Mouse (Mus musculus): ENCODE measurements at regions not wholly inside any gene's neighbourhood (a gene's known extent, or its start where the extent isn't known, plus 50 kb on each side); places are given as distances from the start of the nearest gene placed in this dataset.

DNA sequence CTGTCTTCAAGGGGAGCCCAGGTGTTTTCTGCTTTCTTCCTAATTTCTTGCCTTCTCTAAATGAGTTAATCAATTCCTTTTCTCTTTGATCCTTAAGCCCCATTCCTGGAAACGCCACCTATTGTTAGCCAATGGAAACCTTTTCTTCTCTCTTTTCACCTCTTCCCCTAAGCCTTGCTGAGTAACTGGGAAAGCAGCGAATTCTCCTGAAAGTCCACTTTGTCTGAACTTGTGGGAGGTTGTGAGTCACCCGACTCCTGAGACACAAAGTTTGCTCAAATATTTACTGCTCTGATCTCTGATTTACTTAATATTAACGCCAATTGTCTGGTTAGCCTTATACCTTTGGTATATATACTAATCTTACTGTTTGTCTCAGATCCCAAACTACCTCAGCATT lies 334.0 kb downstream of the Klf5 start:
- in situ Hi-C loops (cut with MboI; ENCODE audit: low sequenced_read_pairs in 2 of 2, unreplicated experiment in 2 of 2) = no loop called here
- no peaks in the 10 kb centered on the region for H3K9me3 ChIP-seq (ENCODE audit: control insufficient read depth, insufficient read depth, low read depth, low read length)
- no peaks in the 10 kb centered on the region for H3K36me3 ChIP-seq (ENCODE audit: control insufficient read depth, insufficient read depth, low read length, poor library complexity, severe bottlenecking)
- peak; percentile 13 for DNase-seq (ENCODE audit: low read depth, low spot score)
- no peak for TF ChIP-seq MAFK (IDR thresholded peaks at IDR 0.05; ENCODE audit: insufficient read depth, low read depth, low read length)
- no peak for TF ChIP-seq CHD2 (IDR thresholded peaks at IDR 0.05; ENCODE audit: low read depth, low read length)
- no peak for TF ChIP-seq ZC3H11A (IDR thresholded peaks at IDR 0.05; ENCODE audit: borderline replicate concordance, low read depth, low read length)
- TF ChIP-seq ZNF384 (IDR thresholded peaks at IDR 0.05; ENCODE audit: low read depth, low read length) = no peak
- no peak for TF ChIP-seq HCFC1 (IDR thresholded peaks at IDR 0.05; ENCODE audit: borderline replicate concordance, insufficient read depth, low read length)
- no peaks in the 10 kb centered on the region for H3K4me1 ChIP-seq (ENCODE audit: control insufficient read depth in 2 of 2, insufficient read depth in 2 of 2, low read length in 2 of 2, poor library complexity in 1 of 2)
- H3K27ac ChIP-seq (ENCODE audit: insufficient read depth, low read depth, low read length, poor library complexity, severe bottlenecking) = no peak overlapping the region
- no peak overlapping the region for H3K9ac ChIP-seq (ENCODE audit: insufficient read depth, low read depth, low read length, poor library complexity, severe bottlenecking)
- no peak overlapping the region for H3K4me3 ChIP-seq (ENCODE audit: insufficient read depth in 1 of 2, low read depth in 1 of 2, low read length in 2 of 2, poor library complexity in 1 of 2, severe bottlenecking in 1 of 2)

DNA sequence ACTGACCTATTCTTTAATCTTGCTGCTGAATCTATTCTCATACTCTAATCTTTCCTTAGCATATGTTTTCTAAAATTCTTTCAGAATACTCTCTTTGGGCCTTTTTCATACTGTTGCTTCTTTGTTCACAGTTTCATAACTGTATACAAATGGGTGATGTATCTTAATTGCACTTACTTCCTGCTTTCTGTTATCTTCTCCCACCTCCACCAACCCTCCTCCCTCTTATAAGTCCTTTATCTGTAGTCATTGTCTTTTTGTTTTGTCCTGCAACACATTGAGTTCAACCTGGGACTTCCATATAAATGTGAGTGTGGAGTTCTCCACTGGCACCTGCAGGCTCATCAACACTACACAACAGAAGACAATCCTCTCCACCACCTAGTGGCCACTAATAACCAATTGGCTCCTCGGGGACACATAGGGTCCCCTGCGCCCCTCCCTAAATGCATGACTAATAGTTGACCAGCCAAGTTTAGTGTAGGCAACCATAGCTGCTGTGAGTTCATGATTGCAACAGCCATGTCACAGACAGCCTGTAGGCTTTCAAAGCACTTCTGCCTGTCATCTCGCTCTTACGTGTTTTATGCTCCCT lies 337.2 kb downstream of the Klf5 start:
- Histone ChIP-seq H3K36me3 (ENCODE audit: control insufficient read depth, insufficient read depth, low read length, poor library complexity, severe bottlenecking) (no peaks in the 10 kb centered on the region), H3K4me1 (ENCODE audit: control insufficient read depth in 2 of 2, insufficient read depth in 2 of 2, low read length in 2 of 2, poor library complexity in 1 of 2) (no peaks in the 10 kb centered on the region), H3K9ac (ENCODE audit: insufficient read depth, low read depth, low read length, poor library complexity, severe bottlenecking) (no peak overlapping the region), H3K9me3 (ENCODE audit: control insufficient read depth, insufficient read depth, low read depth, low read length) (no peaks in the 10 kb centered on the region), H3K27ac (ENCODE audit: insufficient read depth, low read depth, low read length, poor library complexity, severe bottlenecking) (no peak overlapping the region), H3K4me3 (ENCODE audit: insufficient read depth in 1 of 2, low read depth in 1 of 2, low read length in 2 of 2, poor library complexity in 1 of 2, severe bottlenecking in 1 of 2) (no peak overlapping the region)
- no peak for DNase-seq (ENCODE audit: low read depth, low spot score)
- TF ChIP-seq CHD2 (IDR thresholded peaks at IDR 0.05; ENCODE audit: low read depth, low read length) (no peak), HCFC1 (IDR thresholded peaks at IDR 0.05; ENCODE audit: borderline replicate concordance, insufficient read depth, low read length) (no peak), MAFK (IDR thresholded peaks at IDR 0.05; ENCODE audit: insufficient read depth, low read depth, low read length) (no peak), ZC3H11A (IDR thresholded peaks at IDR 0.05; ENCODE audit: borderline replicate concordance, low read depth, low read length) (no peak), ZNF384 (IDR thresholded peaks at IDR 0.05; ENCODE audit: low read depth, low read length) (no peak)
- in situ Hi-C loops (cut with MboI; ENCODE audit: low sequenced_read_pairs in 2 of 2, unreplicated experiment in 2 of 2) = no loop called here

DNA sequence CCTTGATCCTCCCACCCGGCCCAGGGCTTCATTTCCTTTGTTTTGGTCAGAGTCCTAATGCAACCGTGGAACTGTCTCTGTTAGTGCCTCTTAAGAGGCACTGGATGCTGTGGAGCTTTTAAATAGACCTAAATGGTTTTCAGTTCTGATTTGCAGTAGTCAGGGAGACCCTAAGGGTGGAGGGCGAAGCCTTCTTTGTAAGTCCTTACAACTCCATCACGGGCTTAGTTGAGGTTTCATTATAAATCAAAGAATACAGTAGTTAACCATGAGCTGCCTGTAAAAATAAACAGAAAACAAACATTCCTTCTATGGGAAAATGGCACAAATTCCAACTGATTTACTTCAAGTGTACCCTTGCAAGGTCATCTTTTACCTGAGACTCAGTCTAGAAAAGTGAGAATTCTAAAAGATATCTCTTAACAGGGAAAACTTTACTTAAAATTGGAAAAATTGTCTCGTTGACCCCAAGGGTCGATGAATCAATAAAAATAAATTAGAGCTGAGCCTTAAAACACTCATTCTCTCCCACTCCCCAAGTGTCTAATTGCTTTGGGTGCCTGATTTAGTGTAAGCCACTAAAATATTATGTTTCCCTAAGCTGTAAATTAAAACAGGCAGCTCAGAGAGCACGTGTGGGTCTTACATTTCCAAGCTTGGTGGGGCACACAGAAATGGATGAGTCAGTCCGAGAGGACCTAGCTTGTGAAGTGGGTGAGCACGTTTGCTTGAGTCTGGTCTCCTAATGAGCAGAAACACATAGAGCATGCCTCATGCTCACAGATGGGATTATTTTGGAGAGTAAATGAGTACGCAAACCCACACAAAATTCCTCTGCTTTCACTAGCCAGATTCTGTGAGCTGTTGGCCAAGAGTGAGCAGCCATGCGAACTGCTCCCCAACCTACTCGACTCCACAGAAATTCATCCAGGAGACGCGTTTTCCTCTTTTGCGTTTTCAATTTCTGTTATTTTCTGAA lies 343.3 kb downstream of the Klf5 start:
- DNase-seq (ENCODE audit: low read depth, low spot score) = no peak
- in situ Hi-C loops (cut with MboI; ENCODE audit: low sequenced_read_pairs in 2 of 2, unreplicated experiment in 2 of 2) = no loop called here
- Histone ChIP-seq H3K27ac (ENCODE audit: insufficient read depth, low read depth, low read length, poor library complexity, severe bottlenecking) (no peak overlapping the region), H3K36me3 (ENCODE audit: control insufficient read depth, insufficient read depth, low read length, poor library complexity, severe bottlenecking) (no peaks in the 10 kb centered on the region), H3K9ac (ENCODE audit: insufficient read depth, low read depth, low read length, poor library complexity, severe bottlenecking) (no peak overlapping the region), H3K9me3 (ENCODE audit: control insufficient read depth, insufficient read depth, low read depth, low read length) (no peaks in the 10 kb centered on the region), H3K4me1 (ENCODE audit: control insufficient read depth in 2 of 2, insufficient read depth in 2 of 2, low read length in 2 of 2, poor library complexity in 1 of 2) (no peaks in the 10 kb centered on the region), H3K4me3 (ENCODE audit: insufficient read depth in 1 of 2, low read depth in 1 of 2, low read length in 2 of 2, poor library complexity in 1 of 2, severe bottlenecking in 1 of 2) (no peak overlapping the region)
- no peak for TF ChIP-seq HCFC1 (IDR thresholded peaks at IDR 0.05; ENCODE audit: borderline replicate concordance, insufficient read depth, low read length)
- TF ChIP-seq MAFK (IDR thresholded peaks at IDR 0.05; ENCODE audit: insufficient read depth, low read depth, low read length) = no peak
- TF ChIP-seq CHD2 (IDR thresholded peaks at IDR 0.05; ENCODE audit: low read depth, low read length) = no peak
- no peak for TF ChIP-seq ZNF384 (IDR thresholded peaks at IDR 0.05; ENCODE audit: low read depth, low read length)
- TF ChIP-seq ZC3H11A (IDR thresholded peaks at IDR 0.05; ENCODE audit: borderline replicate concordance, low read depth, low read length) = no peak

DNA sequence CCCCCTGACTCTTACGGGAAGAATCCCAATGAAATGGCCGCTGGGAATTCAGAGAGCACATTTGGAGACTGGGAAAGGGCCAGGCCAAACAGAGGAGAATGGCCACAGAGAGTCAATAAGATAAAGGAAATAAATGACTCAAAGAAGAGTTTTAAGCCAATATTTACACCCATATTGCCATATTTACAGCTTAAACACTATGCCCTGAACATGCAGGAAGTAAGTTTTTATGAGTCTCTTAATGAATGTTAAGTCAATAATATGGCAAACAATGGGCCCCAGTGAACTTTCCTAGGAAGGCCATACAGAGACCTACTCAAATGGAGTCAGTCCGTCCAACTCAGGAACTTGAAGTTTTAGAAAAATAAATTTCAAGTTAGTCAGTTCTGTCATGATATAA lies 347.8 kb downstream of the Klf5 start:
- no peak overlapping the region for H3K4me3 ChIP-seq (ENCODE audit: insufficient read depth in 1 of 2, low read depth in 1 of 2, low read length in 2 of 2, poor library complexity in 1 of 2, severe bottlenecking in 1 of 2)
- in situ Hi-C loops (cut with MboI; ENCODE audit: low sequenced_read_pairs in 2 of 2, unreplicated experiment in 2 of 2) = no loop called here
- no peaks in the 10 kb centered on the region for H3K4me1 ChIP-seq (ENCODE audit: control insufficient read depth in 2 of 2, insufficient read depth in 2 of 2, low read length in 2 of 2, poor library complexity in 1 of 2)
- no peak overlapping the region for H3K9ac ChIP-seq (ENCODE audit: insufficient read depth, low read depth, low read length, poor library complexity, severe bottlenecking)
- TF ChIP-seq CHD2 (IDR thresholded peaks at IDR 0.05; ENCODE audit: low read depth, low read length) = no peak
- no peak for TF ChIP-seq ZNF384 (IDR thresholded peaks at IDR 0.05; ENCODE audit: low read depth, low read length)
- H3K36me3 ChIP-seq (ENCODE audit: control insufficient read depth, insufficient read depth, low read length, poor library complexity, severe bottlenecking) = no peaks in the 10 kb centered on the region
- no peaks in the 10 kb centered on the region for H3K9me3 ChIP-seq (ENCODE audit: control insufficient read depth, insufficient read depth, low read depth, low read length)
- no peak overlapping the region for H3K27ac ChIP-seq (ENCODE audit: insufficient read depth, low read depth, low read length, poor library complexity, severe bottlenecking)
- no peak for DNase-seq (ENCODE audit: low read depth, low spot score)

Measured in ES-E14 (cell line).